Mouse (Mus musculus): Measurements from ENCODE around the gene Prickle1. TPM values are rescaled to one million over a fixed set of nuclear protein-coding genes. Genes with fewer than 3 reads are reported as not detected.

Gene Prickle1
- total and polyA plus RNA-seq, 2 experiments from 2014 or later = 15.1 to 15.6 TPM

- 43% methylated on average over 4 of the region's 4 CpGs for WGBS
- no peak for TF ChIP-seq CTCF (IDR thresholded peaks at IDR 0.05; ENCODE audit: low read depth)
- H3K27me3 ChIP-seq (ENCODE audit: insufficient read depth, low read length) = no peaks in the 10 kb centered on the region
- no peak overlapping the region for H3K9ac ChIP-seq
- ATAC-seq (no peak; the same call in 1 of the 2 replicates), DNase-seq (no peak)
- H3K4me3 ChIP-seq (ENCODE audit: low read depth, low read length) = no peak overlapping the region
- H3K9me3 ChIP-seq (ENCODE audit: low read length) = no peaks in the 10 kb centered on the region
- H3K27ac ChIP-seq (ENCODE audit: low read depth, low read length) = no peak overlapping the region
- 0 out of 2 replicates have a peak, but pooled peaks cover 4% of the 10 kb centered on the region for H3K4me1 ChIP-seq (ENCODE audit: insufficient read depth)
- no peaks in the 10 kb centered on the region for H3K36me3 ChIP-seq (ENCODE audit: insufficient read depth)
- no peak overlapping the region for H3K4me2 ChIP-seq (ENCODE audit: low read depth)
Observed at GRCm38 (mm10) chr15:93536191-93536590, 59.5 kb downstream of the Prickle1 start.

- no peaks in the 10 kb centered on the region for H3K36me3 ChIP-seq (ENCODE audit: insufficient read depth)
- no peak for ATAC-seq
- no peaks in the 10 kb centered on the region for H3K27me3 ChIP-seq (ENCODE audit: insufficient read depth, low read length)
- 60% methylated on average over 3 of the region's 3 CpGs for WGBS
- H3K27ac ChIP-seq (ENCODE audit: low read depth, low read length) = no peak overlapping the region
- no peaks in the 10 kb centered on the region for H3K4me1 ChIP-seq (ENCODE audit: insufficient read depth)
- TF ChIP-seq CTCF (IDR thresholded peaks at IDR 0.05; ENCODE audit: low read depth) = no peak
- H3K9ac ChIP-seq = no peak overlapping the region
- H3K9me3 ChIP-seq (ENCODE audit: low read length) = no peaks in the 10 kb centered on the region
- no peak overlapping the region for H3K4me3 ChIP-seq (ENCODE audit: low read depth, low read length)
- no peak overlapping the region for H3K4me2 ChIP-seq (ENCODE audit: low read depth)
- DNase-seq = no peak
Observed at GRCm38 (mm10) chr15:93530703-93531032, 65.0 kb downstream of the Prickle1 start.

GRCm38 (mm10) chr15:93529831-93530702 is 65.6 kb downstream of the Prickle1 start:
- 63% methylated on average over 12 of the region's 12 CpGs for WGBS
- Histone ChIP-seq H3K4me1 (ENCODE audit: insufficient read depth) (no peaks in the 10 kb centered on the region), H3K27ac (ENCODE audit: low read depth, low read length) (no peak overlapping the region), H3K4me3 (ENCODE audit: low read depth, low read length) (no peak overlapping the region), H3K9ac (no peak overlapping the region), H3K9me3 (ENCODE audit: low read length) (no peaks in the 10 kb centered on the region), H3K4me2 (ENCODE audit: low read depth) (no peak overlapping the region), H3K27me3 (ENCODE audit: insufficient read depth, low read length) (no peaks in the 10 kb centered on the region), H3K36me3 (ENCODE audit: insufficient read depth) (no peaks in the 10 kb centered on the region)
- no peak for ATAC-seq
- no peak for DNase-seq
- TF ChIP-seq CTCF (IDR thresholded peaks at IDR 0.05; ENCODE audit: low read depth) = no peak

GRCm38 (mm10) chr15:93525305-93525917 is 70.3 kb downstream of the Prickle1 start:
- H3K9ac ChIP-seq = no peak overlapping the region
- no peak overlapping the region for H3K4me3 ChIP-seq (ENCODE audit: low read depth, low read length)
- H3K27ac ChIP-seq (ENCODE audit: low read depth, low read length) = no peak overlapping the region
- 86% methylated on average over 5 of the region's 5 CpGs for WGBS
- ATAC-seq = no peak
- DNase-seq = no peak
- no peak overlapping the region for H3K4me2 ChIP-seq (ENCODE audit: low read depth)
- H3K27me3 ChIP-seq (ENCODE audit: insufficient read depth, low read length) = no peaks in the 10 kb centered on the region
- H3K36me3 ChIP-seq (ENCODE audit: insufficient read depth) = no peaks in the 10 kb centered on the region
- no peaks in the 10 kb centered on the region for H3K4me1 ChIP-seq (ENCODE audit: insufficient read depth)
- no peaks in the 10 kb centered on the region for H3K9me3 ChIP-seq (ENCODE audit: low read length)
- TF ChIP-seq CTCF (IDR thresholded peaks at IDR 0.05; ENCODE audit: low read depth) = no peak

GRCm38 (mm10) chr15:93521787-93522180 is 73.9 kb downstream of the Prickle1 start:
- no peak overlapping the region for H3K27ac ChIP-seq (ENCODE audit: low read depth, low read length)
- no peak overlapping the region for H3K4me3 ChIP-seq (ENCODE audit: low read depth, low read length)
- ATAC-seq = no peak
- TF ChIP-seq CTCF (IDR thresholded peaks at IDR 0.05; ENCODE audit: low read depth) = no peak
- H3K36me3 ChIP-seq (ENCODE audit: insufficient read depth) = no peaks in the 10 kb centered on the region
- H3K4me2 ChIP-seq (ENCODE audit: low read depth) = no peak overlapping the region
- peaks cover 8% of the 10 kb centered on the region; the same call in 1 of the 2 replicates for H3K4me1 ChIP-seq (ENCODE audit: insufficient read depth)
- H3K27me3 ChIP-seq (ENCODE audit: insufficient read depth, low read length) = peaks cover 12% of the 10 kb centered on the region; the same call in 1 of the 2 replicates
- 59% methylated on average over 3 of the region's 3 CpGs for WGBS
- H3K9me3 ChIP-seq (ENCODE audit: low read length) = no peaks in the 10 kb centered on the region
- H3K9ac ChIP-seq = no peak overlapping the region
- no peak for DNase-seq

GRCm38 (mm10) chr15:93521088-93521786 is 74.5 kb downstream of the Prickle1 start:
- TF ChIP-seq CTCF (IDR thresholded peaks at IDR 0.05; ENCODE audit: low read depth) = no peak
- WGBS = 38% methylated on average over 11 of the region's 11 CpGs
- DNase-seq = no peak

More at GRCm38 (mm10) chr15:93521088-93521786, 74.5 kb downstream of the Prickle1 start:
- H3K4me3 ChIP-seq (ENCODE audit: low read depth, low read length) = no peak overlapping the region
- no peaks in the 10 kb centered on the region for H3K36me3 ChIP-seq (ENCODE audit: insufficient read depth)
- H3K9me3 ChIP-seq (ENCODE audit: low read length) = no peaks in the 10 kb centered on the region
- peaks cover 8% of the 10 kb centered on the region; the same call in 1 of the 2 replicates for H3K4me1 ChIP-seq (ENCODE audit: insufficient read depth)
- no peak overlapping the region for H3K9ac ChIP-seq
- no peak overlapping the region for H3K27ac ChIP-seq (ENCODE audit: low read depth, low read length)
- H3K4me2 ChIP-seq (ENCODE audit: low read depth) = no peak overlapping the region
- H3K27me3 ChIP-seq (ENCODE audit: insufficient read depth, low read length) = peaks cover 12% of the 10 kb centered on the region; the same call in 1 of the 2 replicates
- ATAC-seq = no peak

All from forebrain, postnatal 0 days (tissue).